Mouse (Mus musculus): ENCODE measurements around the gene Bbs1.
"Not testable (repeated sequence)": the region's sequence is repeated elsewhere in the genome, so short reads cannot be mapped to it uniquely, and the experiment has no call there.

Bbs1 gene

GRCm38 (mm10) chr19:4905979-4906794 lies at the start of gene Bbs1:
Gene Bbs1 (minus strand): TSS chr19:4906628.
- in situ Hi-C loops (cut with MboI; ENCODE audit: unreplicated experiment in 2 of 2) = loop anchor here in 1 of 2 experiments (5.0 kb wide), 1 partner anchor 149 kb away; the partner anchor contains the start of gene Rbm4b

GRCm38 (mm10) chr19:4948641-4949040 lies 42.2 kb upstream of the Bbs1 start:
- in situ Hi-C loops (cut with MboI; ENCODE audit: unreplicated experiment in 2 of 2) = not testable (repeated sequence)

- in situ Hi-C loops (cut with MboI; ENCODE audit: unreplicated experiment in 2 of 2) = no loop called here
Measured at GRCm38 (mm10) chr19:4945540-4945939, 39.1 kb upstream of the Bbs1 start.

GRCm38 (mm10) chr19:4943253-4943588 lies 36.8 kb upstream of the Bbs1 start:
- in situ Hi-C loops (cut with MboI; ENCODE audit: unreplicated experiment in 2 of 2) = no loop called here

- in situ Hi-C loops (cut with MboI; ENCODE audit: unreplicated experiment in 2 of 2) = no loop called here
Measured at GRCm38 (mm10) chr19:4942551-4943252, 36.3 kb upstream of the Bbs1 start, which contains the start of gene Peli3. Gene Peli3 (minus strand): TSS chr19:4943127.

- in situ Hi-C loops (cut with MboI; ENCODE audit: unreplicated experiment in 2 of 2) = no loop called here
Measured at GRCm38 (mm10) chr19:4937444-4938310, 31.2 kb upstream of the Bbs1 start.

- in situ Hi-C loops (cut with MboI; ENCODE audit: unreplicated experiment in 2 of 2) = no loop called here
Measured at GRCm38 (mm10) chr19:4936896-4937295, 30.5 kb upstream of the Bbs1 start.

GRCm38 (mm10) chr19:4928781-4929180 lies 22.4 kb upstream of the Bbs1 start:
- in situ Hi-C loops (cut with MboI; ENCODE audit: unreplicated experiment in 2 of 2) = no loop called here

GRCm38 (mm10) chr19:4927904-4928531 lies 21.6 kb upstream of the Bbs1 start, which contains the start of gene Dpp3:
Gene Dpp3 (minus strand): TSS chr19:4928287.
- in situ Hi-C loops (cut with MboI; ENCODE audit: unreplicated experiment in 2 of 2) = no loop called here

- in situ Hi-C loops (cut with MboI; ENCODE audit: unreplicated experiment in 2 of 2) = no loop called here
Measured at GRCm38 (mm10) chr19:4925121-4925860, 18.9 kb upstream of the Bbs1 start.

- in situ Hi-C loops (cut with MboI; ENCODE audit: unreplicated experiment in 2 of 2) = no loop called here
Measured at GRCm38 (mm10) chr19:4919652-4920051, 13.2 kb upstream of the Bbs1 start.

- in situ Hi-C loops (cut with MboI; ENCODE audit: unreplicated experiment in 2 of 2) = no loop called here
Measured at GRCm38 (mm10) chr19:4916827-4917226, 10.4 kb upstream of the Bbs1 start.

GRCm38 (mm10) chr19:4915924-4916603 lies 9.6 kb upstream of the Bbs1 start:
- in situ Hi-C loops (cut with MboI; ENCODE audit: unreplicated experiment in 2 of 2) = no loop called here

- in situ Hi-C loops (cut with MboI; ENCODE audit: unreplicated experiment in 2 of 2) = loop anchor here in 1 of 2 experiments (5.0 kb wide), 1 partner anchor 152 kb away; the partner anchor contains the start of gene Rbm4b
Measured at GRCm38 (mm10) chr19:4909376-4909775, 2.9 kb upstream of the Bbs1 start.

- in situ Hi-C loops (cut with MboI; ENCODE audit: unreplicated experiment in 2 of 2) = loop anchor here in 1 of 2 experiments (5.0 kb wide), 1 partner anchor 151 kb away; the partner anchor contains the start of gene Rbm4b
Measured at GRCm38 (mm10) chr19:4908107-4908506, 1.7 kb upstream of the Bbs1 start.

- in situ Hi-C loops (cut with MboI; ENCODE audit: unreplicated experiment in 2 of 2) = no loop called here
Measured at GRCm38 (mm10) chr19:4899888-4900287, 6.5 kb downstream of the Bbs1 start.

GRCm38 (mm10) chr19:4898972-4899371 lies 7.5 kb downstream of the Bbs1 start:
- in situ Hi-C loops (cut with MboI; ENCODE audit: unreplicated experiment in 2 of 2) = no loop called here

GRCm38 (mm10) chr19:4896780-4897520 lies 9.5 kb downstream of the Bbs1 start:
- in situ Hi-C loops (cut with MboI; ENCODE audit: unreplicated experiment in 2 of 2) = no loop called here

All from v-Abl transformed pro-B cells (cell line).